26 mouse cellular contexts compared by ENCODE assay signal in genomic region chr5:100238287-100239036, GRCm38 (mm10).
DNase-seq lines count a peak whose midpoint lies in the region; ATAC-seq and TF ChIP-seq lines count a peak whose summit lies in the region.
"Had no signal": no experiment of that assay in that cellular context is flagged by ENCODE, and none has a peak within 500 bp of the region (broad histone marks: within the 10 kb centered on the region; RNA-seq: fewer than 3 reads in every experiment).

No protein-coding gene starts in this region.

- H3K27ac ChIP-seq in hindbrain, postnatal 0 days: no peak overlapping the region
- H3K27ac ChIP-seq in hindbrain, embryonic 13.5 days: no peak overlapping the region
- H3K27ac ChIP-seq in liver, postnatal 0 days (ENCODE audit: low read depth): no peak overlapping the region
- no peak overlapping the region for H3K27ac ChIP-seq in liver, embryonic 12.5 days
- H3K27ac ChIP-seq: embryonic facial prominence, embryonic 10.5 days; heart, embryonic 15.5 days; hindbrain, embryonic 14.5 days; intestine, embryonic 15.5 days; lung, embryonic 15.5 days; neural tube, embryonic 12.5 days had no signal

- TF ChIP-seq CTCF in hindbrain, postnatal 0 days (IDR thresholded peaks at IDR 0.05; ENCODE audit: low read depth): peak; percentile 29; the same call in 1 of the 2 replicates
- peak; percentile 40; the same call in 1 of the 2 replicates for TF ChIP-seq CTCF in liver, postnatal 0 days (IDR thresholded peaks at IDR 0.05; ENCODE audit: low read depth)

- no peak for ATAC-seq in hindbrain, postnatal 0 days
- no peak for ATAC-seq in hindbrain, embryonic 13.5 days (ENCODE audit: low FRiP score)
- no peak for ATAC-seq in liver, postnatal 0 days
- no peak for ATAC-seq in liver, embryonic 12.5 days
- ATAC-seq in granulocyte monocyte progenitor cell, adult 5-6 weeks (replicated peaks; ENCODE audit: poor library complexity, severe bottlenecking): peak; percentile 65
- peak; percentile 71 for ATAC-seq in neutrophil, adult 5-6 weeks (ENCODE audit: extremely low read depth, insufficient number of reproducible peaks, low FRiP score, poor library complexity, severe bottlenecking)
- no peak for ATAC-seq in activated CD4-positive, CD25-positive, alpha-beta regulatory T cell, adult 4 months
- ATAC-seq: forebrain, embryonic 16.5 days; intestine, embryonic 15.5 days had no signal

- H3K4me3 ChIP-seq in hindbrain, postnatal 0 days (ENCODE audit: low read length): no peak overlapping the region
- H3K4me3 ChIP-seq in hindbrain, embryonic 13.5 days: no peak overlapping the region
- no peak overlapping the region for H3K4me3 ChIP-seq in liver, postnatal 0 days (ENCODE audit: low read depth, low read length)
- H3K4me3 ChIP-seq in liver, embryonic 12.5 days: no peak overlapping the region
- H3K4me3 ChIP-seq: embryonic facial prominence, embryonic 10.5 days; heart, embryonic 15.5 days; intestine, embryonic 15.5 days; lung, embryonic 15.5 days; neural tube, embryonic 12.5 days had no signal

- no peak for DNase-seq in hindbrain, postnatal 0 days (ENCODE audit: low spot score)
- DNase-seq in liver, postnatal 0 days: no peak
- DNase-seq in urinary bladder, postnatal 4 days (ENCODE audit: low spot score in 2 of 2): no peak
- DNase-seq: adrenal gland, postnatal 10 days; cerebellum, adult 11 months; cerebellum, adult 9-11 months; gastrocnemius, postnatal 14 days; heart, postnatal 36 days; layer of hippocampus, adult 9-11 months; lung, postnatal 36 days; thymus, postnatal 36 days had no signal

- no peaks in the 10 kb centered on the region for H3K9me3 ChIP-seq in hindbrain, postnatal 0 days (ENCODE audit: low read length)
- no peaks in the 10 kb centered on the region for H3K9me3 ChIP-seq in hindbrain, embryonic 13.5 days
- peaks cover 5% of the 10 kb centered on the region; the same call in 1 of the 2 replicates for H3K9me3 ChIP-seq in liver, postnatal 0 days (ENCODE audit: low read length)
- no peaks in the 10 kb centered on the region for H3K9me3 ChIP-seq in liver, embryonic 12.5 days (replicated peaks)
- H3K9me3 ChIP-seq: heart, embryonic 15.5 days; intestine, embryonic 15.5 days; lung, embryonic 15.5 days; neural tube, embryonic 12.5 days had no signal

- H3K4me2 ChIP-seq in hindbrain, postnatal 0 days (ENCODE audit: low read depth, low read length): no peak overlapping the region
- H3K4me2 ChIP-seq in hindbrain, embryonic 13.5 days: no peak overlapping the region
- H3K4me2 ChIP-seq in liver, postnatal 0 days (ENCODE audit: low read depth, low read length): no peak overlapping the region
- no peak overlapping the region for H3K4me2 ChIP-seq in liver, embryonic 12.5 days
- H3K4me2 ChIP-seq: heart, embryonic 15.5 days; hindbrain, embryonic 14.5 days; intestine, embryonic 15.5 days; liver, embryonic 11.5 days; lung, embryonic 15.5 days; midbrain, embryonic 11.5 days; neural tube, embryonic 12.5 days had no signal

- H3K36me3 ChIP-seq in hindbrain, postnatal 0 days (ENCODE audit: insufficient read depth, low read length): no peaks in the 10 kb centered on the region
- H3K36me3 ChIP-seq in hindbrain, embryonic 13.5 days: no peaks in the 10 kb centered on the region
- no peaks in the 10 kb centered on the region for H3K36me3 ChIP-seq in liver, postnatal 0 days (replicated peaks; ENCODE audit: insufficient read depth, low read length)
- H3K36me3 ChIP-seq in liver, embryonic 12.5 days: no peaks in the 10 kb centered on the region
- H3K36me3 ChIP-seq: embryonic facial prominence, embryonic 10.5 days; G1E; heart, embryonic 15.5 days; intestine, embryonic 15.5 days; lung, embryonic 15.5 days; neural tube, embryonic 12.5 days had no signal

- no peak overlapping the region for H3K9ac ChIP-seq in hindbrain, postnatal 0 days (replicated peaks; ENCODE audit: low read length)
- H3K9ac ChIP-seq in hindbrain, embryonic 13.5 days: no peak overlapping the region
- H3K9ac ChIP-seq in liver, postnatal 0 days (replicated peaks): no peak overlapping the region
- H3K9ac ChIP-seq in liver, embryonic 12.5 days: no peak overlapping the region
- H3K9ac ChIP-seq: heart, embryonic 15.5 days; hindbrain, embryonic 14.5 days; intestine, embryonic 15.5 days; lung, embryonic 15.5 days; neural tube, embryonic 12.5 days had no signal

- H3K27me3 ChIP-seq in hindbrain, postnatal 0 days (ENCODE audit: insufficient read depth, low read length): no peaks in the 10 kb centered on the region
- no peaks in the 10 kb centered on the region for H3K27me3 ChIP-seq in hindbrain, embryonic 13.5 days
- H3K27me3 ChIP-seq in liver, postnatal 0 days (ENCODE audit: insufficient read depth, low read length): no peaks in the 10 kb centered on the region
- no peaks in the 10 kb centered on the region for H3K27me3 ChIP-seq in liver, embryonic 12.5 days (replicated peaks)
- H3K27me3 ChIP-seq: heart, embryonic 15.5 days; intestine, embryonic 15.5 days; lung, embryonic 15.5 days; neural tube, embryonic 12.5 days had no signal

- 86% methylated on average over 15 of the region's 15 CpGs for WGBS in hindbrain, postnatal 0 days
- WGBS in hindbrain, embryonic 13.5 days: 86% methylated on average over 15 of the region's 15 CpGs
- 65% methylated on average over 15 of the region's 15 CpGs for WGBS in liver, postnatal 0 days (ENCODE audit: insufficient replicate concordance)
- 60% methylated on average over 15 of the region's 15 CpGs for WGBS in liver, embryonic 12.5 days (ENCODE audit: insufficient replicate concordance)

- no peaks in the 10 kb centered on the region for H3K4me1 ChIP-seq in hindbrain, postnatal 0 days (ENCODE audit: insufficient read depth, low read length)
- no peaks in the 10 kb centered on the region for H3K4me1 ChIP-seq in hindbrain, embryonic 13.5 days (replicated peaks)
- peaks cover 5% of the 10 kb centered on the region for H3K4me1 ChIP-seq in liver, postnatal 0 days (ENCODE audit: insufficient read depth)
- peaks cover 12% of the 10 kb centered on the region for H3K4me1 ChIP-seq in liver, embryonic 12.5 days
- H3K4me1 ChIP-seq: heart, embryonic 15.5 days; intestine, embryonic 15.5 days; lung, embryonic 15.5 days; neural tube, embryonic 12.5 days had no signal

- TF ChIP-seq EP300 in liver, postnatal 0 days (IDR thresholded peaks at IDR 0.05; ENCODE audit: low read depth): no peak

Comparison
In these comparisons a context has a peak if more than half of its experiments do, and no peak if none do; other contexts are left out.
1. ATAC-seq: peak in granulocyte monocyte progenitor cell, adult 5-6 weeks (single experiment) and neutrophil, adult 5-6 weeks (single experiment); none in hindbrain, postnatal 0 days (single experiment), hindbrain, embryonic 13.5 days (single experiment), liver, postnatal 0 days (single experiment), liver, embryonic 12.5 days (single experiment) and activated CD4-positive, CD25-positive, alpha-beta regulatory T cell, adult 4 months (single experiment).